Mouse (Mus musculus) midbrain, postnatal 0 days (tissue): Measurements from ENCODE around the gene Hnrnpa3. TPM values are rescaled to one million over a fixed set of nuclear protein-coding genes. Genes with fewer than 3 reads are reported as not detected.
"Not testable (repeated sequence)": the region's sequence is repeated elsewhere in the genome, so short reads cannot be mapped to it uniquely, and the experiment has no call there.

Experiments
- ATAC-seq: fragments of 200-750 bp; cut with Nextera tagmentation; 2 replicates; pipeline ENCODE4 v1.8.0; 2017; ENCODE audit warnings: moderate number of reproducible peaks, mild to moderate bottlenecking, moderate TSS enrichment, moderate library complexity; ENCODE audit not compliant: low FRiP score
- DNase-seq: peaks from one replicate; pipeline ENCODE4 v3.0.0-alpha.2; 2015; ENCODE audit warnings: low spot score
- H3K27ac ChIP-seq: fragments of 300-500 bp; sonication (generic); 2 replicates; pipeline ENCODE4 v1.5.1; 2014; ENCODE audit warnings: low read depth, mild to moderate bottlenecking, low read length, mixed read lengths
- H3K27me3 ChIP-seq: fragments of 300-500 bp; sonication (generic); 2 replicates; pipeline ENCODE4 v1.6.1; 2014; ENCODE audit warnings: low read length, control low read depth, mixed read lengths; ENCODE audit not compliant: insufficient read depth
- H3K36me3 ChIP-seq: fragments of 300-500 bp; sonication (generic); 2 replicates; pipeline ENCODE4 v1.6.1; 2014; ENCODE audit warnings: low read length, control low read depth, mixed read lengths; ENCODE audit not compliant: insufficient read depth
- H3K4me1 ChIP-seq: fragments of 300-500 bp; sonication (generic); 2 replicates; pipeline ENCODE4 v1.6.1; 2014; ENCODE audit warnings: mild to moderate bottlenecking, control low read depth, antibody characterized with exemption, low read length, mixed read lengths; ENCODE audit not compliant: insufficient read depth
- H3K4me2 ChIP-seq: fragments of 300-500 bp; sonication (generic); 2 replicates; pipeline ENCODE4 v1.6.1; 2014; ENCODE audit warnings: low read depth, mild to moderate bottlenecking, low read length, mixed read lengths; ENCODE audit not compliant: poor library complexity, severe bottlenecking
- H3K4me3 ChIP-seq: fragments of 300-500 bp; sonication (generic); 2 replicates; pipeline ENCODE4 v1.5.1; 2014; ENCODE audit warnings: low read depth, mild to moderate bottlenecking, low read length, moderate library complexity
- H3K9ac ChIP-seq: fragments of 300-500 bp; sonication (generic); replicated peaks from 2 replicates; pipeline ENCODE4 v1.6.1; 2014; ENCODE audit warnings: mild to moderate bottlenecking, low read length, moderate library complexity, mixed read lengths; ENCODE audit not compliant: poor library complexity, severe bottlenecking
- H3K9me3 ChIP-seq: fragments of 300-500 bp; sonication (generic); 2 replicates; pipeline ENCODE4 v1.6.1; 2016; ENCODE audit warnings: low read length, control low read depth
- CTCF ChIP-seq: IDR thresholded peaks from 2 replicates; pipeline ENCODE4 v1.5.1; 2016; ENCODE audit warnings: antibody characterized with exemption, mild to moderate bottlenecking
- WGBS: fragments of 180-500 bp; shearing (Covaris S2); extraction: QIAGEN DNeasy Blood & Tissue Kit; methylation state at CpG from one replicate; pipeline ENCODE4 v1.1.7; 2014; 5-methylcytosine and 5-hydroxymethylcytosine counted together
- polyA plus RNA-seq: library from polyadenylated mRNA; unstranded; fragments of >200 nt; fragmentation: Nextera tagmentation; extraction: Ambion mirVana; gene quantifications from 2 replicates; pipeline ENCODE4 v1.2.1, GENCODE M21; 2015
- total RNA-seq: library from RNA; depleted of rRNA; stranded (reverse); fragments of >200 nt; gene quantifications from 2 replicates; pipeline ENCODE4 v1.2.3, GENCODE M21; 2014

The Hnrnpa3 gene
- total and polyA plus RNA-seq, 2 experiments from 2014 or later, result 83.7 to 96.6 TPM

DNA sequence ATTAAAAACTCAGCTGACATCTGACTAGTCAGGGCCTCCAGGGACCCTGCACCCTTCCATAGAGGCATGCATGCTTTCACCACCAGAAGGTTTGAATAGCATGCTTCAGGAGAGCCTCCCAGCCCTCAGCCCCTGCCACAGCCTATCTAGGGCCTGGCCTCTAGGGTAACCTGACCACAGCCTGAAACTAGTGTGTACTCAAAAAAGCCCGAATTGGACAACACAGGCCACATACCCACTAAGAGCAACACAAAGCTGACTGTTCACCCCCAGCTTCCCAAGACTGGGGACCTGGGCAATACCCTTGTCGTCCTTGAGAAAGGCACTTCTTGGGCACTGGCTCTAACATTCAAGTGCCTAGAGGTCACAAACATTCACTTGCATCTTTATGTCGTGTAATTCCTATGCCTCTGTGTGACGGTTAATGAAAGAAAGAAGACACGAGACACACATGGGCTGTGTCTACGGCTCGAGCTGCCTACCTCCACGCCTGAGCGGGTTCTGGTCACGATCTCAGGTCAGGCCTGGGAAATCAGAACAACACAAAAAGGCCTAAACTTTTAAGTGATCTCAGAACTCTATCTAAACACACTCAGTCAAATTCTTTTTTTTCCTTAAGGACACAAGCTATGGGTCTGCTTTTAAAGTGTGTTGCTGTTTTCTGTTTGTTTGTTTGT, 30.6 kb downstream of the Hnrnpa3 start:
- Histone ChIP-seq H3K36me3 (no peaks in the 10 kb centered on the region), H3K4me3 (no peak overlapping the region), H3K4me2 (no peak overlapping the region), H3K27me3 (no peaks in the 10 kb centered on the region), H3K27ac (no peak overlapping the region), H3K9ac (no peak overlapping the region), H3K9me3 (no peaks in the 10 kb centered on the region), H3K4me1 (no peaks in the 10 kb centered on the region; the same call in 1 of the 2 replicates)
- ATAC-seq (no peak), DNase-seq (no peak)
- TF ChIP-seq CTCF, result no peak
- WGBS, result 75% methylated on average over 10 of the region's 10 CpGs

DNA sequence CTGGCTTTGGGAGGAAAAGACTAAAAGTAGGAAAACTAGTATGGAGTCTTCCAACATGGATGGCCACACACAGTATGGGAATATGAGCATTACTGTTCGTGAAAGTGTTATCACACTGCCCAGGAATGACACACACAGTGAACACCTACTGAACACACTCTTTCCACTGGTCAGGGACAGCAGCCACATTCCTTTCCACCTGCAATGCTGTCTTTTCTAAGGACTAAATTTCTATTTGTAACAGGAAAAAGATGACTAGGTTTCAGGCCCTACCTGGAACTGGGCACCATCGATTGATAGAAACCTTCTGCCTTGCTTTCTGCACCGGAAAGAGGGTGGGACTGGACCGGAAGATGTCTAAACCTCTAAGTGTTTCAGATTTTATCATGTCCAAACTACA, 31.6 kb downstream of the Hnrnpa3 start:
- Histone ChIP-seq H3K4me3 (no peak overlapping the region), H3K4me1 (no peaks in the 10 kb centered on the region; the same call in 1 of the 2 replicates), H3K36me3 (no peaks in the 10 kb centered on the region), H3K9me3 (no peaks in the 10 kb centered on the region), H3K9ac (no peak overlapping the region), H3K27me3 (no peaks in the 10 kb centered on the region), H3K27ac (no peak overlapping the region), H3K4me2 (no peak overlapping the region)
- WGBS, result 98% methylated on average over 4 of the region's 4 CpGs
- ATAC-seq (no peak), DNase-seq (no peak)
- TF ChIP-seq CTCF, result no peak

DNA sequence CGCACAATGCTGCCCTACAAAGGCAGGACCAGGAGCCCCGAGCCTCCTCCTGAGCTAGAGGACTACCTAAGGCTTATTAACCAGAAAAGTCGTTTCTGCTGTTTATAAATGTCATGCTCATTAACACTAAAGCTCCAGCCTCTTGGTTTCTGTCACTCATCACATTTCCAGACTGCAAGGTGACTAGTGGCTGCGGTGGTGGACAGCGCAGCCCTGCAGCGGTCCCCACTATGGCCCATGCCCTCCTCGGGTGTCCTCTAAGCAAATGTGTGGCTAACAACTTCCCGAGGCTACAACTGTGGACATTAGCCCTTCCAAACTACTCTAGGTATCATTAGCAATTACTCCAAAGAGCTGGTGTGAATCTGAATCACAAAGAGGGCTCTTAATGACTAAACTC, 32.3 kb downstream of the Hnrnpa3 start:
- TF ChIP-seq CTCF, result no peak
- Histone ChIP-seq H3K4me2 (no peak overlapping the region), H3K9me3 (no peaks in the 10 kb centered on the region), H3K36me3 (no peaks in the 10 kb centered on the region), H3K4me3 (no peak overlapping the region), H3K4me1 (no peaks in the 10 kb centered on the region; the same call in 1 of the 2 replicates), H3K27ac (no peak overlapping the region), H3K9ac (no peak overlapping the region), H3K27me3 (no peaks in the 10 kb centered on the region)
- no peak for ATAC-seq
- 81% methylated on average over 8 of the region's 8 CpGs for WGBS
- no peak for DNase-seq

DNA sequence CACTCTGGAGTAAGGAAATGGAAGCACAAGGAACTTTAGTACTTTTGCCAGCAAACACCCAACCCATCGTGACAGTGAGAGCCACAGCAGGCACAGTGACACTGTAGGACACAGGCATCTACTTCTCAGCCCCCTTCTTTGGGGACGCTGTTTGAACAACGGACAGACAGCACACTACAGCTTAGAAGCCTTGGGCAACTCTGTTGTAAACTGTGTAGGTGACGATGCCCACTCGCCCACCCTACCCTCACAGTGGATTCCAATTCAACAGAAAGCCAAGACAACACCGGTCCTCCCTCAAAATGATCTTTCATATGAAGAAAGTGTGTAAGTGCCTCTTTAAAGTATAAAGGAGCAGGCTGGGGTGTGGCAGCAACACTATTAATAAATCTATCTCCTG, 33.3 kb downstream of the Hnrnpa3 start:
- no peaks in the 10 kb centered on the region for H3K36me3 ChIP-seq
- no peaks in the 10 kb centered on the region for H3K27me3 ChIP-seq
- no peaks in the 10 kb centered on the region for H3K9me3 ChIP-seq
- no peak overlapping the region for H3K9ac ChIP-seq
- no peak overlapping the region for H3K4me2 ChIP-seq
- ATAC-seq (no peak), DNase-seq (no peak)
- TF ChIP-seq CTCF, result no peak
- WGBS, result 95% methylated on average over 6 of the region's 6 CpGs
- H3K4me3 ChIP-seq, result no peak overlapping the region
- no peak overlapping the region for H3K27ac ChIP-seq
- no peaks in the 10 kb centered on the region; the same call in 1 of the 2 replicates for H3K4me1 ChIP-seq

DNA sequence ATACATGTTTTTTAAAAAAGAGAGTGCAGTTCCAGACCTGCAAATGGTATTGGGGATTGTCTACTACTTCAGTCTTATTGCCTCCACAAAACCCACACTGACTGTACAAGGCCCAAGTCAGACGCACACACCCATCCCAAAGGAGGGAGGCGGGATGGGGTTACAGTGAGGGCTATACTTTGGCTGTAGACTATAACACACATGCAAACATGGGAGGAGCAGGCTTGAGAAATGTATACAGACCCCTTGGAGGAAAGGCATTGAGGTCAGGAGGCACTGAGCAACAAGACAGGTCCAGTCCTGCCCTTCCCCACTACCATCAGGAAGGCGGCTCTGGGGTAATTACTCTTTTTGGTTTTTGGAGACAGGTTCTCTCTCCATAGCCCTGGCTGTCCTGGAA, 35.9 kb downstream of the Hnrnpa3 start:
- DNase-seq, H3K9me3 ChIP-seq, H3K36me3 ChIP-seq, ATAC-seq, H3K9ac ChIP-seq, H3K27ac ChIP-seq, H3K4me2 ChIP-seq, H3K4me1 ChIP-seq, H3K4me3 ChIP-seq, H3K27me3 ChIP-seq: not testable (repeated sequence)
- 100% methylated on average over 3 of the region's 3 CpGs for WGBS

DNA sequence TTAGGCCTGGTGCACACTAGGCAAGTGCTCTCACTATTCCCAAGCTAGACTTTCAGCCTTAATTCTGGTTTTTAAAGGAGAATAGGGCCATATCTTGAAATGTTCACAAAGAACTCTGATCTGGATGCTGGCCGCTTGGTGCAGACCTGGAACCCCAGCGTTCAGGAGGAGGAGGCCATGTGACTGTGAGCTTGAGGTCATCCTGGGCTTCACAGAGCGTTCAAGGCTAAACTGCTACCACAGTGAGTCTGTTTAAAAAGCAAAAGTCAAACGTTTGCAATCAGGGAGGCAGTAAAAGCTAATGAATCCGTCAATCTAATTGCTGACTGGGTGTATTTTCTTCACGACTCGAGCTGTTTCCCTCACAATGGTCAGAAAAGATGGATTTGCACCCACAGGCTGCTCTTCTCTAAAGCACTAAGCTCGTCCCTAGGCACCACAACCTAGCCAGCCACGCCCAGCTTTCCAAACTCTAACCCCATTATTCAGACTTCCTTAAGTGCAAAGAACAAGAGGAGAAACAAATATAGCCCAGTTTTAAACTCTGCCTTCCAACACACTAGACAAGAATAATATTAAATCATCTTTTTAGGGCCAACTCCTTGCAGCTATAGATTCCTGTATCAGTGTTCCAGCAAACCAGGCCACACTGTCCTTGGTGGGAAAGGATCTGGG, 36.8 kb downstream of the Hnrnpa3 start:
- no peaks in the 10 kb centered on the region for H3K4me1 ChIP-seq
- no peaks in the 10 kb centered on the region for H3K36me3 ChIP-seq
- ATAC-seq (no peak), DNase-seq (no peak)
- no peak overlapping the region for H3K9ac ChIP-seq
- no peak overlapping the region for H3K4me3 ChIP-seq
- no peak overlapping the region for H3K4me2 ChIP-seq
- no peaks in the 10 kb centered on the region for H3K27me3 ChIP-seq
- 64% methylated on average over 9 of the region's 9 CpGs for WGBS
- no peak for TF ChIP-seq CTCF
- no peak overlapping the region for H3K27ac ChIP-seq
- no peaks in the 10 kb centered on the region for H3K9me3 ChIP-seq
